Mouse (Mus musculus) heart, embryonic 12.5 days (tissue): ENCODE data around the gene Adcy2. TPM values are rescaled to one million over a fixed set of nuclear protein-coding genes. Genes with fewer than 3 reads are reported as not detected.

Source experiments
- ATAC-seq: fragments of 200-750 bp; cut with Nextera tagmentation; 2 replicates; pipeline ENCODE4 v1.8.0; 2017; ENCODE audit warnings: moderate TSS enrichment, moderate library complexity; ENCODE audit not compliant: insufficient number of reproducible peaks, low FRiP score
- H3K27ac ChIP-seq: fragments of 300-500 bp; sonication (generic); 2 replicates; pipeline ENCODE4 v1.5.1; 2016; ENCODE audit warnings: mild to moderate bottlenecking, moderate library complexity; ENCODE audit not compliant: poor library complexity, severe bottlenecking
- H3K27me3 ChIP-seq: fragments of 300-500 bp; sonication (generic); replicated peaks from 2 replicates; pipeline ENCODE4 v1.6.1; 2016; ENCODE audit warnings: mild to moderate bottlenecking, moderate library complexity
- H3K36me3 ChIP-seq: fragments of 300-500 bp; sonication (generic); 2 replicates; pipeline ENCODE4 v1.6.1; 2016; ENCODE audit warnings: mild to moderate bottlenecking, moderate library complexity
- H3K4me1 ChIP-seq: fragments of 300-500 bp; sonication (generic); replicated peaks from 2 replicates; pipeline ENCODE4 v1.6.1; 2016; ENCODE audit warnings: mild to moderate bottlenecking
- H3K4me2 ChIP-seq: fragments of 300-500 bp; sonication (generic); 2 replicates; pipeline ENCODE4 v1.6.1; 2016; ENCODE audit warnings: mild to moderate bottlenecking, moderate library complexity
- H3K4me3 ChIP-seq: fragments of 300-500 bp; sonication (generic); 2 replicates; pipeline ENCODE4 v1.5.1; 2016; ENCODE audit warnings: mild to moderate bottlenecking
- H3K9ac ChIP-seq: fragments of 300-500 bp; sonication (generic); 2 replicates; pipeline ENCODE4 v1.6.1; 2016; ENCODE audit warnings: mild to moderate bottlenecking, moderate library complexity
- H3K9me3 ChIP-seq: fragments of 300-500 bp; sonication (generic); replicated peaks from 2 replicates; pipeline ENCODE4 v1.6.1; 2016; ENCODE audit warnings: mild to moderate bottlenecking, moderate library complexity
- WGBS: fragments of 180-500 bp; shearing (Covaris S2); methylation state at CpG from one replicate; pipeline ENCODE4 v1.1.7; 2016; 5-methylcytosine and 5-hydroxymethylcytosine counted together
- polyA plus RNA-seq: library from polyadenylated mRNA; unstranded; fragments of >200 nt; fragmentation: Nextera tagmentation; extraction: Ambion mirVana; gene quantifications from 2 replicates; pipeline ENCODE4 v1.2.1, GENCODE M21; 2016

Adcy2 gene
- polyA plus RNA-seq, 1 experiment from 2014 or later: 0.97 TPM

GRCm38 (mm10) chr13:68607652-68608405 lies 391.5 kb downstream of the Adcy2 start:
- H3K9me3 ChIP-seq: no peaks in the 10 kb centered on the region
- 0 out of 2 replicates have a peak, but pooled peaks cover 5% of the 10 kb centered on the region for H3K27me3 ChIP-seq
- H3K9ac ChIP-seq: no peak overlapping the region
- H3K36me3 ChIP-seq: no peaks in the 10 kb centered on the region
- H3K4me2 ChIP-seq: peak overlapping the region; percentile 58
- H3K27ac ChIP-seq: no peak overlapping the region
- H3K4me3 ChIP-seq: peak overlapping the region; percentile 31; the same call in 1 of the 2 replicates
- 44% methylated on average over 21 of the region's 21 CpGs for WGBS
- peaks cover 13% of the 10 kb centered on the region; the same call in 1 of the 2 replicates for H3K4me1 ChIP-seq
- ATAC-seq: 0 out of 2 replicates have a peak, but pooled peaks have one; percentile 22

- no peaks in the 10 kb centered on the region for H3K27me3 ChIP-seq
- ATAC-seq: peak; percentile 73
- H3K4me2 ChIP-seq: peak overlapping the region; percentile 66
- no peaks in the 10 kb centered on the region for H3K36me3 ChIP-seq
- H3K9me3 ChIP-seq: no peaks in the 10 kb centered on the region
- H3K27ac ChIP-seq: no peak overlapping the region
- peak overlapping the region; percentile 38 for H3K4me3 ChIP-seq
- peaks cover 21% of the 10 kb centered on the region for H3K4me1 ChIP-seq
- 4% methylated on average over 9 of the region's 11 CpGs for WGBS
- peak overlapping the region; percentile 2; the same call in 1 of the 2 replicates for H3K9ac ChIP-seq
These were observed 393.6 kb downstream of the Adcy2 start for GRCm38 (mm10) chr13:68605689-68606126.

- no peak for ATAC-seq
- no peak overlapping the region for H3K9ac ChIP-seq
- no peaks in the 10 kb centered on the region; the same call in 1 of the 2 replicates for H3K27me3 ChIP-seq
- H3K9me3 ChIP-seq: no peaks in the 10 kb centered on the region
- no peak overlapping the region for H3K27ac ChIP-seq
- H3K4me3 ChIP-seq: no peak overlapping the region
- H3K4me2 ChIP-seq: no peak overlapping the region
- H3K36me3 ChIP-seq: no peaks in the 10 kb centered on the region
- 62% methylated on average over 6 of the region's 6 CpGs for WGBS
- H3K4me1 ChIP-seq: peaks cover 19% of the 10 kb centered on the region
These were observed 396.3 kb downstream of the Adcy2 start for GRCm38 (mm10) chr13:68603085-68603484.

- peaks cover 17% of the 10 kb centered on the region for H3K4me1 ChIP-seq
- ATAC-seq: 0 out of 2 replicates have a peak, but pooled peaks have one; percentile 23
- no peak overlapping the region for H3K9ac ChIP-seq
- H3K27ac ChIP-seq: no peak overlapping the region
- no peak overlapping the region for H3K4me3 ChIP-seq
- H3K27me3 ChIP-seq: peaks cover 13% of the 10 kb centered on the region
- no peaks in the 10 kb centered on the region for H3K9me3 ChIP-seq
- H3K4me2 ChIP-seq: no peak overlapping the region
- WGBS: 22% methylated on average over 6 of the region's 6 CpGs
- no peaks in the 10 kb centered on the region for H3K36me3 ChIP-seq
These were observed 398.2 kb downstream of the Adcy2 start for GRCm38 (mm10) chr13:68601184-68601583.

DNA sequence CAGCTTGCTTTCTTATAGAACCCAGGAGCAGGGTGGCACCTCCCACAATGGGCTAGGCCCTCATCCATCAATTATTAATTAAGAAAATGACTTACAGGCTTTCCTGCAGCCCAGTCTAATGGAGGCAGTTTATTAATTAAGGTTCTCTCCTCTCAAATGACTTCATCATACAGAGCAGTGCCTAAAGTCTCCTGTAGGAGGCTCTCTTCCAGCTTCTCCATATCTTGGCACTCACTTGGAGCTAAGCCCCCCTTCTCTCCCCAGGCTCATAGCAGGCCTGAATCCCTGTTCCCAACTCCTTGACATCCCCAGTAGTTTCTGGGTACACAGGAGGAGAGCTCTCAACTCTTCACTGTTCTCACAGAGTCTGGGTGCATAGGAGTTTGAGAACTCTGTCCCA lies 400.4 kb downstream of the Adcy2 start:
- no peak overlapping the region for H3K4me2 ChIP-seq
- no peak for ATAC-seq
- 0 out of 2 replicates have a peak, but pooled peaks cover 3% of the 10 kb centered on the region for H3K9me3 ChIP-seq
- peaks cover 11% of the 10 kb centered on the region for H3K4me1 ChIP-seq
- no peak overlapping the region for H3K9ac ChIP-seq
- no peak overlapping the region for H3K4me3 ChIP-seq
- H3K27me3 ChIP-seq: peaks cover 13% of the 10 kb centered on the region
- no peak overlapping the region for H3K27ac ChIP-seq
- H3K36me3 ChIP-seq: peaks cover 8% of the 10 kb centered on the region

DNA sequence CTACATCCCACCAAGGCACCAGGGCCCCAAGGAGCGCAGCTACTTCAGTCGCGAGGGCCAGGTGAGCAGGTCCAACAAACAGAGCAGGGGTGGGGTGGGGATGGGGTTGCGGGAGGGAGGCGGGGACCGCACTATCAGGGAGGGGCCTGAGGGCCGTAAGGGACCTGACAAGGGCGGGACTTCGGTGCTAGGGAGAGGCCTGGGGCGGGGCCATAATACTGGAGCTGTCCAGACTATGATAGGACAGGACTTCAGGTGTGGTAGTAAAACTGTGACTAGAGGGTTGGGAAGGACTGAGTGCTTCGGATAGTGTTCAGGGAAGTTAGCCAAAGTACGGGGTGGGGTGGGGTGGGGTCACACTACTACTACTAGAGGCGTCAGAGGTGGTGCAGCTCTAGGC lies 401.7 kb downstream of the Adcy2 start:
- H3K4me3 ChIP-seq: no peak overlapping the region
- peaks cover 13% of the 10 kb centered on the region for H3K27me3 ChIP-seq
- H3K4me1 ChIP-seq: peaks cover 11% of the 10 kb centered on the region
- H3K9me3 ChIP-seq: 0 out of 2 replicates have a peak, but pooled peaks cover 4% of the 10 kb centered on the region
- H3K4me2 ChIP-seq: peak overlapping the region; percentile 44
- H3K9ac ChIP-seq: no peak overlapping the region
- H3K27ac ChIP-seq: no peak overlapping the region
- ATAC-seq: peak; percentile 75
- H3K36me3 ChIP-seq: peaks cover 11% of the 10 kb centered on the region
- 15% methylated on average over 13 of the region's 13 CpGs for WGBS

DNA sequence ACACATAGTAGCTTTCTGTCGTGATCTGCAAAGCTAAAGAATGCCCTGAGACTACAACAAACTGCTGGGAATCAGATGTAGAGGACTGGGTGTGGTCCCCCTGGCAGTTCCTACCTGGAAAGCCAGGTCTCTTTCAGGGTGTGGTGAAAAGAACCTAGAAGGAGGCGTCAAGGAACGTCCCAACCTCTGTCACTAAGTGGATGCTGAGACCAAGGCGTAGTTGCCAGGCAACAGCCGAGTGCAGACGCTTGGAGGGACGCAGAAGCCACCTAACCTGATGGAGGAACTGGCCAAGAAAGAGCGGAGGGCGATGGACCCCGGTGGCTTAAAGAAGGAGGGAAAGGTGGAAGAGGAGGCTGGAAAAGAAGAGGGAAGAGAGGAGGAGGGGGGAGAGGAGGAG lies 402.1 kb downstream of the Adcy2 start, which contains the start of gene 1700001L19Rik:
1700001L19Rik (plus strand) TSS at position 223 of the 400 bp plus-strand sequence.
- H3K27ac ChIP-seq: no peak within 1 kb of the TSS
- H3K9me3 ChIP-seq: 0 out of 2 replicates have a peak, but pooled peaks cover 7% of the 10 kb centered on the region
- 12% methylated on average over 10 of the region's 10 CpGs for WGBS
- H3K36me3 ChIP-seq: peaks cover 16% of the 10 kb centered on the region
- H3K27me3 ChIP-seq: peaks cover 13% of the 10 kb centered on the region
- H3K4me3 ChIP-seq: no peak within 1 kb of the TSS
- peaks cover 11% of the 10 kb centered on the region for H3K4me1 ChIP-seq
- H3K4me2 ChIP-seq: peak within 1 kb of the TSS; percentile 44
- ATAC-seq: no peak
- no peak within 1 kb of the TSS for H3K9ac ChIP-seq

- ATAC-seq: no peak
- Histone ChIP-seq H3K9ac (no peak overlapping the region), H3K36me3 (peaks cover 48% of the 10 kb centered on the region), H3K4me1 (0 out of 2 replicates have a peak, but pooled peaks cover 3% of the 10 kb centered on the region), H3K9me3 (0 out of 2 replicates have a peak, but pooled peaks cover 7% of the 10 kb centered on the region), H3K4me2 (no peak overlapping the region), H3K27me3 (peaks cover 13% of the 10 kb centered on the region), H3K4me3 (no peak overlapping the region), H3K27ac (no peak overlapping the region)
- WGBS: 85% methylated on average over 1 of the region's 1 CpGs
These were observed 405.5 kb downstream of the Adcy2 start for GRCm38 (mm10) chr13:68593797-68594196.

DNA sequence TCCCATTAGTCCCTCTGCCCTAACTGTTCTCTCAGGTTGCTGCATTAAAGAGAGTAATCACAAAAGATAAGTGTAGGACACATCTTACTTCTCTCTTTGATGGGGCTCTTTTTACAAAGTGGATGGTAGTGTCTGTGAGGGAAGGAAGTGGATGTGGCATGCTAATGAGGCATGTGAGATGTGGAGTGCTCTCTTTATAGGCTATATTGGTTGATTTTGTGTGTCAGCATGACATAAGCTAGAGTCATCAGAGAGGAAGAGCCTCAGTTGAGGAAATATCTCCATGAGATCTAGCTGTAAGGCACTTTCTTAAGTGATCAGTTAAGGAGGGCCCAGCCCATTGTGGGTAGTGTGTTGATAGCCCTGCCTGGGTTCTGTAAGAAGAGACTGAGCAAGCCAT lies 411.0 kb downstream of the Adcy2 start:
- 0 out of 2 replicates have a peak, but pooled peaks cover 4% of the 10 kb centered on the region for H3K9me3 ChIP-seq
- no peak overlapping the region for H3K4me3 ChIP-seq
- no peak for ATAC-seq
- no peak overlapping the region for H3K4me2 ChIP-seq
- no peaks in the 10 kb centered on the region for H3K27me3 ChIP-seq
- no peak overlapping the region for H3K27ac ChIP-seq
- H3K4me1 ChIP-seq: no peaks in the 10 kb centered on the region; the same call in 1 of the 2 replicates
- H3K36me3 ChIP-seq: peaks cover 89% of the 10 kb centered on the region
- H3K9ac ChIP-seq: no peak overlapping the region

DNA sequence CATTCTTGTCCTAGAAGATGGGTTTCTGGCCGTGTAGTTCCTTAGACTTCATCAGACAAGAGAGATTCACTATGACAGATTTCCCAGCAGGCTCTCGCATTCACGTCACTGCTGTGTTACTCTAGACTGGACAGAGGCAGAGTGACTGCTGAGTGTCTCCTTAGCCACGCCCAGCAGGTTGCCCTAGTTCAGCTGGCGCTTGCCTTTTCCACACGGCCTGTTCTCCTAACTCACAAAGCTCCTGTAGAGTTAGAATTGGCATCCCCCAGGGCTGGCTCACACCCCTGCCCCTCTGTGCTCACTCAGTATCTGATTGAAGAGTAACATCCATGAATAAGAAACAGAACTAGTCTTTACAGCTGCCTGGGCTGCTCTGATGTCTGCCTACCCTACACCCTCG lies 413.9 kb downstream of the Adcy2 start:
- ATAC-seq: no peak
- Histone ChIP-seq H3K27ac (no peak overlapping the region), H3K9ac (no peak overlapping the region), H3K4me3 (no peak overlapping the region), H3K9me3 (no peaks in the 10 kb centered on the region), H3K36me3 (peaks cover 65% of the 10 kb centered on the region), H3K27me3 (no peaks in the 10 kb centered on the region), H3K4me1 (peaks cover 7% of the 10 kb centered on the region), H3K4me2 (no peak overlapping the region)
- 86% methylated on average over 7 of the region's 7 CpGs for WGBS

DNA sequence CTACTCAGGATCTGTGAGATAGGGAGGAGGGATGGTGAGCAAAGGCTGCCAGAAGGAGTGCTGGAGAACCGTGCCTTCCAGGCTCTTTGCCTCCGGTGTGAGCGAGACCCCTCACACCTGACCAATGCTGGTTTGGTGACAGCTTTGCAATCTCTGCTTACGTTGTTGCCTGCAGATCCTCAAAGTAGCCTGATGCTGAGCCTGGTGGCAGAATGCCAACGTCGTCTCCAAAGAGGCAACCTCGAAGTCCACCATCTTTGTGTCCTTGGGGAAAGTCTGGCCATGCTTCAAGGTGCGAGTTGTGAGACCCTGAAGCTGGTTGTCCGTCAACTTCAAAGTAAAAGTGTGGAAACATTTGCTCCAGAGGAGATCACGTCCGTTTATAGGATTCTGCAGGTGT lies 415.4 kb downstream of the Adcy2 start:
- H3K27ac ChIP-seq: no peak overlapping the region
- WGBS: 91% methylated on average over 11 of the region's 11 CpGs
- no peaks in the 10 kb centered on the region for H3K27me3 ChIP-seq
- H3K36me3 ChIP-seq: peaks cover 61% of the 10 kb centered on the region
- H3K4me1 ChIP-seq: peaks cover 7% of the 10 kb centered on the region
- H3K9me3 ChIP-seq: no peaks in the 10 kb centered on the region
- no peak for ATAC-seq
- no peak overlapping the region for H3K4me2 ChIP-seq
- H3K9ac ChIP-seq: no peak overlapping the region
- no peak overlapping the region for H3K4me3 ChIP-seq
